Mouse (Mus musculus): ENCODE results near the gene Gm49322. TPM values are rescaled to one million over a fixed set of nuclear protein-coding genes. Genes with fewer than 3 reads are reported as not detected.

The Gm49322 gene
- polyA plus RNA-seq, 1 experiment from 2014 or later, result 2.1 TPM

GRCm38 (mm10) chr10:80611905-80612304 is 6.1 kb downstream of the Gm49322 start:
- H3K4me2 ChIP-seq (ENCODE audit: low read depth, severe bottlenecking), result no peak overlapping the region
- no peak overlapping the region for H3K4me3 ChIP-seq (ENCODE audit: low read depth, low read length)
- H3K27me3 ChIP-seq (ENCODE audit: control insufficient read depth, insufficient read depth, low read length), result no peaks in the 10 kb centered on the region
- ATAC-seq (ENCODE audit: insufficient number of reproducible peaks, low FRiP score, low TSS enrichment, low read depth), result no peak
- H3K9me3 ChIP-seq (ENCODE audit: control insufficient read depth, low read length), result no peaks in the 10 kb centered on the region
- no peak for DNase-seq (ENCODE audit: low spot score)
- WGBS, result 93% methylated on average over 3 of the region's 3 CpGs
- no peak overlapping the region for H3K9ac ChIP-seq (ENCODE audit: low read length)
- H3K27ac ChIP-seq (replicated peaks; ENCODE audit: low read depth, low read length), result no peak overlapping the region
- H3K36me3 ChIP-seq (ENCODE audit: control insufficient read depth, insufficient read depth, low read length), result peaks cover 31% of the 10 kb centered on the region
- no peaks in the 10 kb centered on the region for H3K4me1 ChIP-seq (ENCODE audit: control insufficient read depth, insufficient read depth, low read length)

- H3K9ac ChIP-seq (ENCODE audit: low read length), result no peak overlapping the region
- no peak overlapping the region for H3K4me2 ChIP-seq (ENCODE audit: low read depth, severe bottlenecking)
- H3K36me3 ChIP-seq (ENCODE audit: control insufficient read depth, insufficient read depth, low read length), result peaks cover 24% of the 10 kb centered on the region
- no peak for ATAC-seq (ENCODE audit: insufficient number of reproducible peaks, low FRiP score, low TSS enrichment, low read depth)
- no peaks in the 10 kb centered on the region for H3K9me3 ChIP-seq (ENCODE audit: control insufficient read depth, low read length)
- no peak overlapping the region for H3K4me3 ChIP-seq (ENCODE audit: low read depth, low read length)
- WGBS, result 81% methylated on average over 3 of the region's 3 CpGs
- no peak overlapping the region for H3K27ac ChIP-seq (replicated peaks; ENCODE audit: low read depth, low read length)
- DNase-seq (ENCODE audit: low spot score), result no peak
- no peaks in the 10 kb centered on the region for H3K27me3 ChIP-seq (ENCODE audit: control insufficient read depth, insufficient read depth, low read length)
- H3K4me1 ChIP-seq (ENCODE audit: control insufficient read depth, insufficient read depth, low read length), result no peaks in the 10 kb centered on the region
Measured at GRCm38 (mm10) chr10:80613821-80614220, 8.0 kb downstream of the Gm49322 start.

GRCm38 (mm10) chr10:80614351-80614750 is 8.5 kb downstream of the Gm49322 start:
- DNase-seq (ENCODE audit: low spot score) (no peak), ATAC-seq (ENCODE audit: insufficient number of reproducible peaks, low FRiP score, low TSS enrichment, low read depth) (no peak)
- H3K4me1 ChIP-seq (ENCODE audit: control insufficient read depth, insufficient read depth, low read length), result no peaks in the 10 kb centered on the region
- no peak overlapping the region for H3K27ac ChIP-seq (replicated peaks; ENCODE audit: low read depth, low read length)
- peaks cover 23% of the 10 kb centered on the region for H3K36me3 ChIP-seq (ENCODE audit: control insufficient read depth, insufficient read depth, low read length)
- no peak overlapping the region for H3K4me2 ChIP-seq (ENCODE audit: low read depth, severe bottlenecking)
- H3K4me3 ChIP-seq (ENCODE audit: low read depth, low read length), result no peak overlapping the region
- WGBS, result 91% methylated on average over 6 of the region's 6 CpGs
- H3K27me3 ChIP-seq (ENCODE audit: control insufficient read depth, insufficient read depth, low read length), result no peaks in the 10 kb centered on the region
- H3K9ac ChIP-seq (ENCODE audit: low read length), result no peak overlapping the region
- H3K9me3 ChIP-seq (ENCODE audit: control insufficient read depth, low read length), result no peaks in the 10 kb centered on the region

- no peak for ATAC-seq (ENCODE audit: insufficient number of reproducible peaks, low FRiP score, low TSS enrichment, low read depth)
- 74% methylated on average over 9 of the region's 9 CpGs for WGBS
Measured at GRCm38 (mm10) chr10:80618181-80618580, 12.4 kb downstream of the Gm49322 start.

GRCm38 (mm10) chr10:80619465-80620244 is 13.8 kb downstream of the Gm49322 start:
- Histone ChIP-seq H3K4me1 (ENCODE audit: control insufficient read depth, insufficient read depth, low read length) (peaks cover 15% of the 10 kb centered on the region), H3K27ac (replicated peaks; ENCODE audit: low read depth, low read length) (no peak overlapping the region), H3K4me3 (ENCODE audit: low read depth, low read length) (no peak overlapping the region), H3K27me3 (ENCODE audit: control insufficient read depth, insufficient read depth, low read length) (no peaks in the 10 kb centered on the region), H3K36me3 (ENCODE audit: control insufficient read depth, insufficient read depth, low read length) (peaks cover 9% of the 10 kb centered on the region; the same call in 1 of the 2 replicates), H3K4me2 (ENCODE audit: low read depth, severe bottlenecking) (no peak overlapping the region), H3K9ac (ENCODE audit: low read length) (no peak overlapping the region), H3K9me3 (ENCODE audit: control insufficient read depth, low read length) (no peaks in the 10 kb centered on the region)
- DNase-seq (ENCODE audit: low spot score) (no peak), ATAC-seq (ENCODE audit: insufficient number of reproducible peaks, low FRiP score, low TSS enrichment, low read depth) (no peak)
- WGBS, result 36% methylated on average over 8 of the region's 8 CpGs

More at GRCm38 (mm10) chr10:80618181-80618580, 12.4 kb downstream of the Gm49322 start:
- H3K9ac ChIP-seq (ENCODE audit: low read length), result no peak overlapping the region
- no peaks in the 10 kb centered on the region for H3K9me3 ChIP-seq (ENCODE audit: control insufficient read depth, low read length)
- H3K36me3 ChIP-seq (ENCODE audit: control insufficient read depth, insufficient read depth, low read length), result peaks cover 15% of the 10 kb centered on the region
- no peak for DNase-seq (ENCODE audit: low spot score)
- no peaks in the 10 kb centered on the region for H3K27me3 ChIP-seq (ENCODE audit: control insufficient read depth, insufficient read depth, low read length)
- H3K27ac ChIP-seq (replicated peaks; ENCODE audit: low read depth, low read length), result no peak overlapping the region
- no peak overlapping the region for H3K4me3 ChIP-seq (ENCODE audit: low read depth, low read length)
- no peak overlapping the region for H3K4me2 ChIP-seq (ENCODE audit: low read depth, severe bottlenecking)
- peaks cover 5% of the 10 kb centered on the region; the same call in 1 of the 2 replicates for H3K4me1 ChIP-seq (ENCODE audit: control insufficient read depth, insufficient read depth, low read length)

GRCm38 (mm10) chr10:80620365-80620764 is 14.5 kb downstream of the Gm49322 start:
- no peaks in the 10 kb centered on the region for H3K9me3 ChIP-seq (ENCODE audit: control insufficient read depth, low read length)
- H3K9ac ChIP-seq (ENCODE audit: low read length), result no peak overlapping the region
- peaks cover 17% of the 10 kb centered on the region for H3K4me1 ChIP-seq (ENCODE audit: control insufficient read depth, insufficient read depth, low read length)
- WGBS, result 84% methylated on average over 9 of the region's 9 CpGs
- H3K4me3 ChIP-seq (ENCODE audit: low read depth, low read length), result no peak overlapping the region
- DNase-seq (ENCODE audit: low spot score) (no peak), ATAC-seq (ENCODE audit: insufficient number of reproducible peaks, low FRiP score, low TSS enrichment, low read depth) (no peak)
- H3K4me2 ChIP-seq (ENCODE audit: low read depth, severe bottlenecking), result no peak overlapping the region
- H3K27me3 ChIP-seq (ENCODE audit: control insufficient read depth, insufficient read depth, low read length), result no peaks in the 10 kb centered on the region
- H3K27ac ChIP-seq (replicated peaks; ENCODE audit: low read depth, low read length), result no peak overlapping the region
- peaks cover 2% of the 10 kb centered on the region; the same call in 1 of the 2 replicates for H3K36me3 ChIP-seq (ENCODE audit: control insufficient read depth, insufficient read depth, low read length)

- 59% methylated on average over 16 of the region's 16 CpGs for WGBS
- H3K27me3 ChIP-seq (ENCODE audit: control insufficient read depth, insufficient read depth, low read length), result no peaks in the 10 kb centered on the region
- H3K27ac ChIP-seq (replicated peaks; ENCODE audit: low read depth, low read length), result peak overlapping the region; percentile 33; the same call in 1 of the 2 replicates
- H3K9ac ChIP-seq (ENCODE audit: low read length), result peak overlapping the region; percentile 48; the same call in 1 of the 2 replicates
- no peak for DNase-seq (ENCODE audit: low spot score)
- peak overlapping the region; percentile 69 for H3K4me2 ChIP-seq (ENCODE audit: low read depth, severe bottlenecking)
- peak overlapping the region; percentile 87 for H3K4me3 ChIP-seq (ENCODE audit: low read depth, low read length)
- H3K4me1 ChIP-seq (ENCODE audit: control insufficient read depth, insufficient read depth, low read length), result peaks cover 17% of the 10 kb centered on the region
- H3K36me3 ChIP-seq (ENCODE audit: control insufficient read depth, insufficient read depth, low read length), result no peaks in the 10 kb centered on the region; the same call in 1 of the 2 replicates
- no peak for ATAC-seq (ENCODE audit: insufficient number of reproducible peaks, low FRiP score, low TSS enrichment, low read depth)
- no peaks in the 10 kb centered on the region for H3K9me3 ChIP-seq (ENCODE audit: control insufficient read depth, low read length)
Measured at GRCm38 (mm10) chr10:80620796-80621689, 15.2 kb downstream of the Gm49322 start.

GRCm38 (mm10) chr10:80621690-80621939 is 15.8 kb downstream of the Gm49322 start:
- Histone ChIP-seq H3K27me3 (ENCODE audit: control insufficient read depth, insufficient read depth, low read length) (no peaks in the 10 kb centered on the region), H3K9me3 (ENCODE audit: control insufficient read depth, low read length) (no peaks in the 10 kb centered on the region), H3K36me3 (ENCODE audit: control insufficient read depth, insufficient read depth, low read length) (no peaks in the 10 kb centered on the region), H3K4me3 (ENCODE audit: low read depth, low read length) (peak overlapping the region; percentile 87), H3K9ac (ENCODE audit: low read length) (peak overlapping the region; percentile 48; the same call in 1 of the 2 replicates), H3K4me1 (ENCODE audit: control insufficient read depth, insufficient read depth, low read length) (peaks cover 17% of the 10 kb centered on the region), H3K4me2 (ENCODE audit: low read depth, severe bottlenecking) (peak overlapping the region; percentile 69), H3K27ac (replicated peaks; ENCODE audit: low read depth, low read length) (peak overlapping the region; percentile 33; the same call in 1 of the 2 replicates)
- 6% methylated on average over 9 of the region's 9 CpGs for WGBS
- DNase-seq (ENCODE audit: low spot score) (no peak), ATAC-seq (ENCODE audit: insufficient number of reproducible peaks, low FRiP score, low TSS enrichment, low read depth) (no peak)
